Mouse (Mus musculus): Measurements from ENCODE around the gene C730034F03Rik.

DNA sequence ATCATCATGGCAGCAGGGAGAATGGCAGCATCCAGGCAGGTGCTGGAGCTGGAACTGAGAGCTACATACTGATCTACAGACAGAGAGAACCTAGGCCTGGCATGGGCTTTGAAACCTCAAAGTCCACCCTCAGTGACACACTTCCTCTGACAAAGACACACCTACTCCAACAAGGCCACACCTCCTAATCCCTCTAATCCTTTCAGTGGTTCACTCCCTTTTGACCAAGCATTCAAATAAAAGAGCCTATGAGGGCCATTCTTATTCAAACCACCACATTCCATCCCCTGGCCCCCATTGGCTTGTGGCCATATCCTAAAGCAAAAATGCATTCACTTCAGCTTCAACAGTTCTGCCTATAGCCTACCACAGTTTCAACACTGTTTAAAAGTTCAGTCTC lies 22.7 kb upstream of the C730034F03Rik start:
- TF ChIP-seq EP300 (IDR thresholded peaks at IDR 0.05; ENCODE audit: low read depth) (no peak), CTCF (IDR thresholded peaks at IDR 0.05; ENCODE audit: low read depth) (no peak)
